Mouse (Mus musculus) heart, embryonic 16.5 days (tissue): ENCODE results near the gene Furin. TPM values are rescaled to one million over a fixed set of nuclear protein-coding genes. Genes with fewer than 3 reads are reported as not detected.

Source experiments
- ATAC-seq: fragments of 200-750 bp; cut with Nextera tagmentation; replicated peaks from 2 replicates; pipeline ENCODE4 v1.8.0; 2017; ENCODE audit warnings: moderate number of reproducible peaks; ENCODE audit not compliant: insufficient read depth, low FRiP score; ENCODE audit errors: extremely low read depth
- H3K27ac ChIP-seq: fragments of 300-500 bp; sonication (generic); 2 replicates; pipeline ENCODE4 v1.5.1; 2014; ENCODE audit warnings: mild to moderate bottlenecking, low read length, control low read depth, moderate library complexity
- H3K27me3 ChIP-seq: fragments of 300-500 bp; sonication (generic); 2 replicates; pipeline ENCODE4 v1.6.1; 2014; ENCODE audit warnings: low read length, mixed read lengths; ENCODE audit not compliant: control insufficient read depth, insufficient read depth
- H3K36me3 ChIP-seq: fragments of 300-500 bp; sonication (generic); 2 replicates; pipeline ENCODE4 v1.6.1; 2014; ENCODE audit not compliant: control insufficient read depth, insufficient read depth
- H3K4me1 ChIP-seq: fragments of 300-500 bp; sonication (generic); 2 replicates; pipeline ENCODE4 v1.6.1; 2014; ENCODE audit warnings: low read length, mixed read lengths; ENCODE audit not compliant: control insufficient read depth, insufficient read depth
- H3K4me2 ChIP-seq: fragments of 300-500 bp; sonication (generic); 2 replicates; pipeline ENCODE4 v1.6.1; 2014; ENCODE audit warnings: low read depth, mild to moderate bottlenecking, control low read depth, low read length
- H3K4me3 ChIP-seq: fragments of 300-500 bp; sonication (generic); 2 replicates; pipeline ENCODE4 v1.5.1; 2014; ENCODE audit warnings: mild to moderate bottlenecking, control low read depth, low read length
- H3K9ac ChIP-seq: fragments of 300-500 bp; sonication (generic); 2 replicates; pipeline ENCODE4 v1.6.1; 2014; ENCODE audit warnings: low read length, control low read depth
- H3K9me3 ChIP-seq: fragments of 300-500 bp; sonication (generic); replicated peaks from 2 replicates; pipeline ENCODE4 v1.6.1; 2016; ENCODE audit warnings: low read length; ENCODE audit not compliant: control insufficient read depth
- WGBS: fragments of 180-500 bp; shearing (Covaris S2); extraction: QIAGEN DNeasy Blood & Tissue Kit; methylation state at CpG from one replicate; pipeline ENCODE4 v1.1.7; 2014; 5-methylcytosine and 5-hydroxymethylcytosine counted together
- polyA plus RNA-seq: library from polyadenylated mRNA; unstranded; fragments of >200 nt; fragmentation: Nextera tagmentation; extraction: Ambion mirVana; gene quantifications from 2 replicates; pipeline ENCODE4 v1.2.1, GENCODE M21; 2015

The Furin gene
- polyA plus RNA-seq, 1 experiment from 2014 or later, result 11.0 TPM

DNA sequence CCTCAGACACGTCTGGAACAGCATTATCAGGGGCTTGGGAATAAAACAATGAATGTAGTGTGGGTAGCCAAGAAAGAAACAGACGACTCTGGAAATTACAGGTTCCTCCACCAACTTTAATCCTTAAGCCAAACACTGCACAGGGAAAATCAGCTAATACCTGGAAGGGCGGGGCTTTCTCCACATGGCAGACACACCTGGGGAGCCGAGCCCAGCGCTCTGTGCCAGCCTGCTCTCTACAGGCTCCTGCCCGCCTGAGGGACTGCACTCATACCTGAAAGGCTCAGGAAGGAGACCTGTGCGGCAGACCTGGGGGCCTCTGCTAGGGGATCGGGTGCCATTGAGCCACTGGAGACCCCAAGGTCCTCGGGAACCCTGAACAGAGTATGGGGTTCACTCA, 2.5 kb upstream of the Furin start:
- H3K27me3 ChIP-seq, result no peaks in the 10 kb centered on the region
- no peak overlapping the region for H3K4me2 ChIP-seq
- no peak overlapping the region for H3K27ac ChIP-seq
- no peak overlapping the region for H3K4me3 ChIP-seq
- H3K9me3 ChIP-seq, result no peaks in the 10 kb centered on the region
- H3K4me1 ChIP-seq, result peaks cover 12% of the 10 kb centered on the region
- no peak overlapping the region for H3K9ac ChIP-seq
- no peaks in the 10 kb centered on the region for H3K36me3 ChIP-seq
- WGBS, result 72% methylated on average over 9 of the region's 9 CpGs
- ATAC-seq, result no peak

DNA sequence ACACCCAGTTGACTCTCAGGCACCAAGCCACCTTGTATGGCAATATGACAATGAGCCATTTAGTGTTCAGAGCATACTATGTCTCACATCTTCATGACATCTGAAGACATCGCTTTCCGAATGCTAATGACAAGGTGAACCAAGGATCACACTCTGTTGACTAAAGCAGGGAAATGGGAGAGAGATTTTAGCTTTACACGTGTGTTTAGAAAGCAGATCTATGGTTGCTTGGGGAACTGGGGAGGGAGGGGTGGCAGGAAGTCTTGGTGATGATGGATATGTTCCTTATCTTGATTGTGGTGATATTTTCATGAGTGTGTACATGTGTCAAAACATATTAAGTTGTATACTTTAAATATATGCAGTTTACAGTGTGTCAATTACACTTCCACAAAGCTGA, 950 bp upstream of the Furin start:
- WGBS, result 82% methylated on average over 3 of the region's 3 CpGs
- Histone ChIP-seq H3K27me3 (no peaks in the 10 kb centered on the region), H3K9ac (no peak overlapping the region), H3K27ac (no peak overlapping the region), H3K9me3 (no peaks in the 10 kb centered on the region), H3K4me2 (no peak overlapping the region), H3K4me1 (peaks cover 17% of the 10 kb centered on the region), H3K36me3 (no peaks in the 10 kb centered on the region), H3K4me3 (no peak overlapping the region)
- no peak for ATAC-seq

DNA sequence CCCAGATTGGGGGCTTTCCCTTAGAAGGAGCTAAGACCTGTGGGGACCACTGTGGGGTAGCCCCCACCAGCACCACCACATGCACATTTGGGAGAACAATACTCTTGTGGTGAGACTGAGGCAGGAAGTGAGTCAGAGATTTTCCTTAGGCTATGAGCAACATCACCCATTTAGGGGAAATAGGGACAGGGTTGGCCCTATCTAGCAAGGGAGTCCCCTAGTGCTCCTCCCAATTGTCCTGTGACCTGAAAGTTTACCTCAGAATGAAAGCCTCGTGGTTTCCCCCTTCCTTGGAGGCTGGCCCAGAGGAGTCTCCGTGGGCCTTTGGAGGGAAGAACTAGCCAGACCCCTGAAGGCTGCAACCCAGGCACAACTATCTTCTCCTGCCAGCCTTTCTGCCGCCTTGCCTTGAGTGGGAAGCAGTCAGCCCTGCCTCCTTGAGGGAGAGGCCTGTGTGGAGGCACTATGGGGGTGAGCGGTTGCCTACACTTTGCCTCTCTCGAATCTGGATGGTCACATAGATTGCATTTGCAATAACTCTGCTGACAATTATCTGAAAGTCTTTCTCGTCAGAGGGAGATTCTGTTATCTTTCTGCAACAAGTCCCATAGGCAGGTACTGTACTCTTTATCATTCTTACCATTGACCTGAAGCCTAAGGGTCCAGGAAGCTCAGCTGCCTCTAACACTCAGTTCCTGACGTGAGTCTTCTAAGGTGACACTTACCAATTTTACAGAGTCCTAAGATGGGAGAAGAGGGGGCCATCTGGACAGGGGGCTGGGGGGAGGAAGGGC, 938 bp downstream of the Furin start:
- H3K27me3 ChIP-seq, result no peaks in the 10 kb centered on the region
- H3K4me1 ChIP-seq, result peaks cover 36% of the 10 kb centered on the region
- no peak overlapping the region for H3K9ac ChIP-seq
- no peaks in the 10 kb centered on the region for H3K36me3 ChIP-seq
- H3K27ac ChIP-seq, result peak overlapping the region; percentile 89
- no peak for ATAC-seq
- no peaks in the 10 kb centered on the region for H3K9me3 ChIP-seq
- H3K4me3 ChIP-seq, result no peak overlapping the region
- WGBS, result 59% methylated on average over 7 of the region's 7 CpGs
- no peak overlapping the region for H3K4me2 ChIP-seq

DNA sequence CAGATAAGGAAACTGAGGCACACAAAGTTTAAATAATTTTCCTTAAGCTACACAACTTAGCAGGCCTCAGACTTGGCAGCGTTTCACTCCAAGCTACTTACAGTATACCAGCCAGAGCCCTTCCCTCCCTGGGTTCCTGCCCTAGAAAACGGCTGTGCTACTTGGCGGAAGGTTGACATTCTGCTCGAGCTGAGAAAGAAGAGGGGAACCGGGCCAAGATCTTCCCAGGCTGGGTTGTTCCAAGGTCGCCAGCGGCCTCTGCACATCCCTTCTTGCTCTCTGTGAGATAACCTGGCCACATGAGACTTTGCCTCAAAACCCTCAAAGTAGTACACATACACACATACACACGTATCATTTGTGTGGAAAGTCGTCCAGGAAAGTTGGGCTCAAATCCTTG, 1.7 kb downstream of the Furin start:
- peak overlapping the region; percentile 98 for H3K9ac ChIP-seq
- H3K27ac ChIP-seq, result peak overlapping the region; percentile 89
- no peaks in the 10 kb centered on the region for H3K27me3 ChIP-seq
- 25% methylated on average over 9 of the region's 9 CpGs for WGBS
- H3K4me2 ChIP-seq, result peak overlapping the region; percentile 97; the same call in 1 of the 2 replicates
- peaks cover 42% of the 10 kb centered on the region for H3K4me1 ChIP-seq
- ATAC-seq, result no peak
- H3K4me3 ChIP-seq, result peak overlapping the region; percentile 90; the same call in 1 of the 2 replicates
- H3K36me3 ChIP-seq, result no peaks in the 10 kb centered on the region
- H3K9me3 ChIP-seq, result no peaks in the 10 kb centered on the region

DNA sequence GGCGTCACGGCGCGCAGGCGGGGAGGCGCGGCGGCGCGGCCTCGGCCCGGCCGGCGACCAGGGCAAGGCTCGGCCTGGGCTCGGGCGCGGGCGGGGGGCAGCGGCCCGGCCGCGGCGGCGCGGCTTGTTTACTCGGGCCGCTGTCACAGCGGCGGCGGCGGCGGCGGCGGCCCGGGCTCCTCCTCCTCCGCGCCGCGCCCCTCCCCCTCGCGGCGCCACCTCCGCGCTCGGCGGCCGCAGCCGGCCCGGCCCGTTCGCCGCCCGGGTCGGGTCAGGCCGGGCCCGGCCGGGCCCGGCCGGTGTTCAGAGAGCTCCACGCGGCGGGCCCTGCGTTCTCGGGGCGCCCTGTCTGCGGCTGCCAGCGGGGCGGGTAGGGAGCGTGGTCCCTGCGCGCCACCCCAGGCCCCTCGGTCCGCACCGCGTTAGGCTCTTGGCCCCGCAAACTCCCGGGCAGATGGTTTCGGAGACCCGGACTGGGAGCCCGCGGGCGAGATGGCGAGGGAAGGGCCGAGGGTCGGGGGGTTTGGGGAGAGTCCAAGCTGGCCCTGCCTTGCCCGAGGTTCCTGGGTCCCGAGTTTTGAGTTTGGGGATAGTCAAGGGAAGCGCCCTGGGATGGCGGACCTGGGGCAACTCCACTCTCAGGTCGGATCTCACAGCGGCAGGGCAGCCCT, 2.5 kb downstream of the Furin start:
- Histone ChIP-seq H3K27me3 (no peaks in the 10 kb centered on the region), H3K4me3 (peak overlapping the region; percentile 90), H3K36me3 (peaks cover 4% of the 10 kb centered on the region), H3K4me1 (peaks cover 42% of the 10 kb centered on the region), H3K9ac (peak overlapping the region; percentile 98), H3K4me2 (peak overlapping the region; percentile 97), H3K9me3 (no peaks in the 10 kb centered on the region), H3K27ac (peak overlapping the region; percentile 89)
- WGBS, result 1% methylated on average over 48 of the region's 92 CpGs
- ATAC-seq, result peak; percentile 75

DNA sequence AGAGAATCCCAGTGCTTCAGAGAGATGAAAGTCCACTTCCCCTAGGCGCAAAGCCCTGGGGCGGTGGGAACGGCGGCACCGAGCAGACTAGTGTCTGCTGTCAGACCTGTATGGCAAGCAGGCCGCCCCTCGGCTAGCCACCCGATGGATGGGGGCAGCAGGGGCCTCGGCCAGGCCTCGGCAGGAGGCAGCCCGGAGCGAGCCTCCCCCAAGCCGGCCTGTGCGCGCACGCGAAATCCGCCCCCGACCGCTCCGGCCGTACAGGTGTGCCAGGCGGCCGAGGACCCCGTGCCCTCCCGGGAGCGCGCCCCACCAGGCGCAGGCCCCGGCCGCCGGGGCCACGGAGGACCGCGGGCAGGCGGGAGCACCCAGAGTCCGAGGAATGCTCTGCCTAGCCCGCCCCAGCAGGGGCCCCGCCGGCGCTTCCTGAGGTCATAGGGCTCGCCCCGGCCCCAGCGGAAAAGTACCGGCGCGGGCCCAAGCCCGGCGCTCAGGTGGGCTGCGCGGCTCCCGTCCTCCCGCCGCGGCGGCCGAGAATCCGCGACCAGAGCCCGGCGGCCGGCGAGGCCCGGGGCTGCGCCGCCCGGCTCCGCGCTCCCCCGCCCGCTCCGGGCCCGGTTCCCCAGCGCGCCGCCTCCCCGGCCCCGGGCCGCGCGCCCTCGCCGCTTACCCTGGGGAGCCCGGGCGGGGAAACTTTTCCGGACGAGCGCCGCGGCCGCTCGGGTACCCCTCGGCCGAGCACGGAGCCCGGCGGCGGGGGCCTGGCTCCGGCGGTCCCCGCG, 3.2 kb downstream of the Furin start:
- peak overlapping the region; percentile 90 for H3K4me3 ChIP-seq
- H3K4me1 ChIP-seq, result peaks cover 42% of the 10 kb centered on the region
- ATAC-seq, result peak; percentile 50
- H3K4me2 ChIP-seq, result peak overlapping the region; percentile 97
- peak overlapping the region; percentile 89 for H3K27ac ChIP-seq
- under 1% methylated on average over 102 of the region's 102 CpGs for WGBS
- H3K9ac ChIP-seq, result peak overlapping the region; percentile 98
- peaks cover 10% of the 10 kb centered on the region for H3K36me3 ChIP-seq
- no peaks in the 10 kb centered on the region for H3K27me3 ChIP-seq
- H3K9me3 ChIP-seq, result no peaks in the 10 kb centered on the region

DNA sequence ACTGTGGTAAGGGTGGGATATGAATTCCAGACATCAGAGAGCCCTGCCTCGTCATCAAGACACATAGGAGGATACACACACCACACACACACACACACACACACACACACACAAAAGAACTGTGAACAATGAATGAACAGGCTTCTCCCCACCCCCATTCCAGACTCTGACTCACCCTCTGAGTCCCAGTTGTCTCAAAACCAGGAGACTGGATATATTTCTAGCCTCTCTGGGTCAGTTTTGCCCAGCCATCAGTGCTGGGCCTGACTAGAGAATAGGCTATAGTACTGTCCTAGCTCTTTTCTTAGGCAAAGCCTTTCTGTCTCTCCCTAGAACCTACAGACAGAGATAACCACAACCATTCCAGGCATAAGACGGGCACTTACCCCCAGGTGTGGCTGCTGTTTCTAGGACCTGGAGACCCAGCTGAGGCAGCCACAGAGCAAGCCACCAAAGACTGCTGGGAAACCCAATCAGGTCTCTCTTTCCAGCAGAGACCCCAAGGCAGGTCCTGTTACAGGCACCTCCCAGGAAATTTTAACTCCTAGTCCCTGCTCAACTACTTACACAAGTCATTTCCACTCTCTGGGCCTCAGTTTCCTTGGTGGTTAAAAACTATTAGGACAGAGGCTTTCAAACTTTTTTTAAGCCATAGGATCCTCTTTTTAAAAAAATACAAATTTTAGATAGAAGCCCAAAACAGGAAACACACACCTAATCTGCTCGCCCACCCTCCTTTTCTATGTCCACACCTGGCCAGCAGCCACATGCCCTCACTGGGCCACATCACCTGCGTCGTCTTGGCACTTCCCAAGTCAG, 4.0 kb downstream of the Furin start:
- ATAC-seq, result no peak
- WGBS, result 22% methylated on average over 5 of the region's 5 CpGs
- Histone ChIP-seq H3K4me3 (peak overlapping the region; percentile 90), H3K4me1 (peaks cover 42% of the 10 kb centered on the region), H3K27ac (peak overlapping the region; percentile 89), H3K9me3 (no peaks in the 10 kb centered on the region), H3K4me2 (peak overlapping the region; percentile 97), H3K27me3 (no peaks in the 10 kb centered on the region), H3K9ac (peak overlapping the region; percentile 98), H3K36me3 (peaks cover 17% of the 10 kb centered on the region)

DNA sequence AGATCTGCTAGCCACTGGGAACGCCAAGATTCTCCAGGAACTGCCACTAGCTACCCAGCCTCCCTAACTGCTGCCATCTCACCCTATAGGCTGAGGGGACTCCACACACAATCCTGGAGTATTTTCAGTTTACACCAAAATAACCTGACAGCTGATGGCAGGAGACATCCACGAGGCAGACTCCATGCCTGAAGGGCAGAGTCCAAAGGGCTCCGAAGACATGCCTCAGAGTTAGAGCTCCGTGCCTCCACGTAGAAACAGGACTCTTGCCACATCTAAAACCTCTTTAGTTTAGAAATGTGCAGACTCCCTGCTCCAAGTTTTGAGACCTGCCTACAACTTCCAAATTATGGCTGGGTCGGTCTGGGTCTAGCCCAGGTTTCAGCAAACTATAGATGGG, 4.7 kb downstream of the Furin start:
- H3K4me2 ChIP-seq, result peak overlapping the region; percentile 97
- peak overlapping the region; percentile 90 for H3K4me3 ChIP-seq
- ATAC-seq, result no peak
- peaks cover 42% of the 10 kb centered on the region for H3K4me1 ChIP-seq
- peak overlapping the region; percentile 46; the same call in 1 of the 2 replicates for H3K27ac ChIP-seq
- peak overlapping the region; percentile 62 for H3K9ac ChIP-seq
- H3K36me3 ChIP-seq, result peaks cover 22% of the 10 kb centered on the region
- no peaks in the 10 kb centered on the region for H3K9me3 ChIP-seq
- 51% methylated on average over 6 of the region's 6 CpGs for WGBS
- no peaks in the 10 kb centered on the region for H3K27me3 ChIP-seq
